Mouse (Mus musculus) ES-Bruce4 (cell line): ENCODE measurements around the gene Ankrd12. TPM values are rescaled to one million over a fixed set of nuclear protein-coding genes. Genes with fewer than 3 reads are reported as not detected.

ENCODE experiments used
- H3K27ac ChIP-seq: 2 replicates; pipeline ENCODE4 v1.5.1; 2012; ENCODE audit warnings: low read length, inconsistent platforms; ENCODE audit not compliant: insufficient read depth
- H3K27me3 ChIP-seq: 2 replicates; pipeline ENCODE4 v1.6.1; 2012; ENCODE audit warnings: mild to moderate bottlenecking, low read length, inconsistent platforms; ENCODE audit not compliant: control insufficient read depth, poor library complexity, insufficient read depth, severe bottlenecking
- H3K36me3 ChIP-seq: 2 replicates; pipeline ENCODE4 v1.6.1; 2012; ENCODE audit warnings: inconsistent platforms, mild to moderate bottlenecking, low read length, moderate library complexity; ENCODE audit not compliant: control insufficient read depth, poor library complexity, insufficient read depth, severe bottlenecking
- H3K4me1 ChIP-seq: one replicate; pipeline ENCODE4 v1.8.1; 2011; ENCODE audit warnings: low read length; ENCODE audit not compliant: control insufficient read depth, insufficient read depth
- H3K4me3 ChIP-seq: 2 replicates; pipeline ENCODE4 v1.5.1; 2011; ENCODE audit warnings: low read depth, mild to moderate bottlenecking, low read length
- H3K9ac ChIP-seq: 2 replicates; pipeline ENCODE4 v1.6.1; 2012; ENCODE audit warnings: low read depth, mild to moderate bottlenecking, inconsistent platforms; ENCODE audit not compliant: poor library complexity, severe bottlenecking
- H3K9me3 ChIP-seq: replicated peaks from 2 replicates; pipeline ENCODE4 v1.6.1; 2012; ENCODE audit warnings: mild to moderate bottlenecking, low read length, inconsistent platforms; ENCODE audit not compliant: control insufficient read depth, poor library complexity, insufficient read depth, severe bottlenecking
- CTCF ChIP-seq: IDR thresholded peaks from one replicate; pipeline ENCODE4 v1.8.1; 2011; ENCODE audit warnings: low read depth, low read length
- EP300 ChIP-seq: IDR thresholded peaks from 2 replicates; pipeline ENCODE4 v1.6.1; 2011; ENCODE audit warnings: low read depth, low read length; ENCODE audit not compliant: insufficient read depth
- POLR2A ChIP-seq: IDR thresholded peaks from one replicate; pipeline ENCODE4 v1.8.1; 2011; ENCODE audit warnings: low read length; ENCODE audit not compliant: insufficient read depth
- polyA plus RNA-seq: library from polyadenylated mRNA; stranded (reverse); fragments of >200 nt; gene quantifications from 2 replicates; pipeline ENCODE4 v1.2.4, GENCODE M21; 2011; ENCODE audit warnings: low read depth; ENCODE audit not compliant: missing spikeins, insufficient read depth, insufficient read length

The Ankrd12 gene
- polyA plus RNA-seq = 19.5 and 21.8 TPM in 2 replicates

- Histone ChIP-seq H3K4me3 (peak within 1 kb of the TSS; percentile 99), H3K27me3 (peaks cover 3% of the 10 kb centered on the region; the same call in 1 of the 2 replicates)
- TF ChIP-seq POLR2A (peak; percentile 33), EP300 (0 out of 2 replicates have a peak, but pooled peaks have one; percentile 29), CTCF (no peak)
Observed at GRCm38 (mm10) chr17:66076934-66077333, at the start of gene Ankrd12. TSS of gene Ankrd12 (minus strand) at chr17:66077089.

GRCm38 (mm10) chr17:66125211-66125610 lies 48.3 kb upstream of the Ankrd12 start:
- Histone ChIP-seq H3K27ac (no peak overlapping the region), H3K4me3 (no peak overlapping the region)
- TF ChIP-seq EP300 (no peak), POLR2A (no peak), CTCF (no peak)

More at GRCm38 (mm10) chr17:66076934-66077333, at the start of gene Ankrd12:
- Histone ChIP-seq H3K4me1 (no peaks in the 10 kb centered on the region), H3K9ac (peak within 1 kb of the TSS; percentile 96), H3K9me3 (no peaks in the 10 kb centered on the region), H3K27ac (peak within 1 kb of the TSS; percentile 63), H3K36me3 (peaks cover 15% of the 10 kb centered on the region)

GRCm38 (mm10) chr17:66123816-66124610 lies 47.1 kb upstream of the Ankrd12 start:
- Histone ChIP-seq H3K36me3 (peaks cover 16% of the 10 kb centered on the region), H3K4me3 (peak overlapping the region; percentile 61), H3K9me3 (no peaks in the 10 kb centered on the region), H3K27me3 (no peaks in the 10 kb centered on the region), H3K4me1 (peaks cover 3% of the 10 kb centered on the region), H3K9ac (peak overlapping the region; percentile 38), H3K27ac (peak overlapping the region; percentile 10; the same call in 1 of the 2 replicates)
- no peak for TF ChIP-seq EP300
- no peak for TF ChIP-seq POLR2A
- TF ChIP-seq CTCF = no peak

More at GRCm38 (mm10) chr17:66125211-66125610, 48.3 kb upstream of the Ankrd12 start:
- H3K27me3 ChIP-seq = no peaks in the 10 kb centered on the region
- H3K9me3 ChIP-seq = no peaks in the 10 kb centered on the region
- H3K4me1 ChIP-seq = peaks cover 3% of the 10 kb centered on the region
- peaks cover 21% of the 10 kb centered on the region for H3K36me3 ChIP-seq
- 0 out of 2 replicates have a peak overlapping the region, but pooled peaks have one; percentile 3 for H3K9ac ChIP-seq

- H3K4me1 ChIP-seq = peaks cover 3% of the 10 kb centered on the region
- no peaks in the 10 kb centered on the region for H3K9me3 ChIP-seq
- H3K27ac ChIP-seq = peak within 1 kb of the TSS; percentile 10; the same call in 1 of the 2 replicates
- peak within 1 kb of the TSS; percentile 61 for H3K4me3 ChIP-seq
- 0 out of 2 replicates have a peak, but pooled peaks have one; percentile 10 for TF ChIP-seq EP300
- TF ChIP-seq CTCF = no peak
- peak; percentile 99 for TF ChIP-seq POLR2A
- H3K27me3 ChIP-seq = no peaks in the 10 kb centered on the region
- peak within 1 kb of the TSS; percentile 38 for H3K9ac ChIP-seq
- peaks cover 18% of the 10 kb centered on the region for H3K36me3 ChIP-seq
Observed at GRCm38 (mm10) chr17:66123066-66123815, 46.4 kb upstream of the Ankrd12 start, which contains the start of gene Ddx11. TSS of gene Ddx11 (plus strand) at chr17:66123520.

- peaks cover 3% of the 10 kb centered on the region for H3K4me1 ChIP-seq
- no peak overlapping the region for H3K4me3 ChIP-seq
- no peaks in the 10 kb centered on the region for H3K9me3 ChIP-seq
- no peaks in the 10 kb centered on the region for H3K27me3 ChIP-seq
- H3K27ac ChIP-seq = no peak overlapping the region
- H3K9ac ChIP-seq = no peak overlapping the region
- no peak for TF ChIP-seq EP300
- no peak for TF ChIP-seq POLR2A
- TF ChIP-seq CTCF = no peak
- peaks cover 8% of the 10 kb centered on the region for H3K36me3 ChIP-seq
Observed at GRCm38 (mm10) chr17:66120701-66121100, 43.8 kb upstream of the Ankrd12 start.
